Mouse (Mus musculus) Patski (cell line): ENCODE data around the gene Smok3b. TPM values are rescaled to one million over a fixed set of nuclear protein-coding genes. Genes with fewer than 3 reads are reported as not detected.
"Not testable (repeated sequence)": the region's sequence is repeated elsewhere in the genome, so short reads cannot be mapped to it uniquely, and the experiment has no call there.

ENCODE experiments used
- ATAC-seq: fragments of 100-300 bp; one replicate; pipeline ENCODE4 v1.8.0; 2021
- CTCF ChIA-PET: fragments of 350-600 bp; sonication (Branson Sonifier 250); formaldehyde crosslinking; loops from one replicate; lab custom pipeline; 2022; ENCODE audit warnings: inconsistent platforms; lab: Charles Lee
- POLR2A ChIA-PET: fragments of 350-600 bp; sonication (Branson Sonifier 250); formaldehyde crosslinking; loops from one replicate; lab custom pipeline; 2022; ENCODE audit warnings: antibody characterized with exemption, inconsistent platforms; lab: Charles Lee
- DNase-seq: peaks from one replicate; pipeline ENCODE4 v3.0.0-alpha.2; 2011; ENCODE audit warnings: low read depth, low spot score
- H3K27me3 ChIP-seq: fragments of 371-371 bp; one replicate; pipeline ENCODE4 v1.5.1; 2021
- CTCF ChIP-seq: fragments of 100-300 bp; IDR thresholded peaks from one replicate; pipeline ENCODE4 v1.5.1; 2021
- in situ Hi-C: fragments of 300-500 bp; cut with MboI; formaldehyde crosslinking; loops from 3 replicates; pipeline ENCODE4 v1.11.1; 2018; ENCODE audit warnings: low pct_unique_long_range_greater_than_20kb, mixed read lengths
- polyA plus RNA-seq: library from polyadenylated mRNA; unstranded; gene quantifications from one replicate; pipeline ENCODE4 v1.2.3, GENCODE M21; 2021

Smok3b gene
- polyA plus RNA-seq, 1 experiment from 2014 or later: not detected

DNA sequence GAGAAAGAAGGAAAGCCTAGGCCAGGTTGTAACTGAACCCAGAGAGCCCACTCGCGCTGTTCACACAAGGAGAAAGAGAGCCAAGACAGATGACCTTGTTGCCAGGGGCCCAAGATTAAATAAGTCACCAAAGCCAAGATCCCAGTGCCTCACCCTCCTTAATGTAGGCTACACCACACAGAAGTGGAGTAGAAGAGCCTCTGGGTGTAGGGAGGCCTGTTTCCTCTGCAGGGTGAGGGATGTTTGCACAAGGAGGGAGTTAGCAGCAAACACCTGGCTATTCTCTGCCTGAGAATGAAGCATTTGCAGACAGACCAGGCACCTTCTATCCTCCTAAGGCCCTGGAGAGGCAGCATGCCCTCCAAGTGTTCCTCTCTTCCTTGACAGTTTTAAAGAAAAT is 4.7 kb upstream of the Smok3b start:
- no peaks in the 10 kb centered on the region for H3K27me3 ChIP-seq
- no peak for DNase-seq
- no peak for TF ChIP-seq CTCF
- no peak for ATAC-seq
- CTCF ChIA-PET: interaction anchor here (1.0 kb wide), 1 partner anchor 22 kb away, joined by 3 read pairs; no protein-coding TSS in a partner anchor
- POLR2A ChIA-PET: no interaction called here
- in situ Hi-C loops: no loop called here

DNA sequence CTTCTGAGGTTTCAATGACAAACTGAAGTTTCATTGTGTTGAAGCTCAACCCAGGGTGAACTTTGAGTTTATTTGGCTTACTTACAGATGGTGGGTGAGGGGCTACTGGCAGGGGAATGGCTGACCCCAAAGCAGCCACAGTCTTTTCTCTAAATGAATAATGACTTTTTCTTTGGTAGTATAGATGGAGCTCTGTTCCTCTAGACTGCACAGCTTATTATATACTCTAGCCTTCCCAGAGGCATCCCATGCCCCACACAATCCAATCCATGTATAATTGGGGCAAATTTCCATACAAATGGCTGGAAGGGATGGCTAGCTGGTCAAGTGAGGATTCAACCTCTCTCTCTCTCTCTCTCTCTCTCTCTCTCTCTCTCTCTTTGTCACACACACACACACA is 4.2 kb upstream of the Smok3b start:
- CTCF ChIA-PET: interaction anchor here (1.0 kb wide), 1 partner anchor 22 kb away, joined by 3 read pairs; no protein-coding TSS in a partner anchor
- in situ Hi-C loops: no loop called here
- no peak for ATAC-seq
- H3K27me3 ChIP-seq: no peaks in the 10 kb centered on the region
- no peak for TF ChIP-seq CTCF
- DNase-seq: no peak
- POLR2A ChIA-PET: no interaction called here

DNA sequence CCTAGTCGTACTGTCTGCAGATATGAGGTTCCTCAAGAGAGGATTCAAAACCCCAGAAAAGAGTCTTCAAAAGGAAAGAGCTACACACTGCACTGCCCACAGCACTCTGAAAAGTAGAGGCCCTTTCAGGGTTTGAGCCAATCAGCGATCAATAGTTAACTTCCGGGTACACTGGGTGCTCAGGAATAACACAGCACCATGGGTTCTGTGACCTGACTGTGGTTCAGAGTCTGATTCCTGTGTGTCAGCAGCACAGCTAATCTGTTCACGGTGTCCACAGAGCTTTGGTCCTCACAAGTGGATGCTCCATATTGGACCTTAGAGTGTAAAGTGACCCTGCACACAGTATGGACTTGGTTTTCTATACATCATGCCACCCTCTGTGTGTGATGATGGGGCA is 1.7 kb upstream of the Smok3b start:
- ATAC-seq, DNase-seq, CTCF ChIA-PET, in situ Hi-C loops, POLR2A ChIA-PET, H3K27me3 ChIP-seq: not testable (repeated sequence)

DNA sequence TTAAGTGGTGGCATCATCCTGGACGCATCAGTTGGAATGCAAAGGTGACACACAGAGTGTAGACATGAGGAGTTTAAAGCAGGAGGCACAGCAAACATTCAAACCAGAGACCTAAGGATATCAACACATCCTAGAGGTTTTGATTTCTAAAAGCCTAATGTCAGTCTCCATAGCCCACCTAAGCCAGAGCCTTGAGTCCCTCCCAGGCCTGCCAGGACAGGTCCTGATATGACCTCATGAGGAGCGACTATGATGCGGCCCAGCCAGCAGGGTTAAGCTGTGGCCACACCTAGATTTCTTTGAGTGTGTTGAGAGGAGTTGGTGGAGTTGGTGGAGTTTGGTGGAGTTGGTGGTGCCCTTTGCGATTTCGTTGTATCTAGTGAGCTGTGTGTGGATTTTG is 31.7 kb downstream of the Smok3b start, which contains the start of gene Smok3c:
Gene Smok3c, plus strand, starts transcription at position 301 of the 400 bp plus-strand sequence.
- ATAC-seq, POLR2A ChIA-PET: not testable (repeated sequence)

DNA sequence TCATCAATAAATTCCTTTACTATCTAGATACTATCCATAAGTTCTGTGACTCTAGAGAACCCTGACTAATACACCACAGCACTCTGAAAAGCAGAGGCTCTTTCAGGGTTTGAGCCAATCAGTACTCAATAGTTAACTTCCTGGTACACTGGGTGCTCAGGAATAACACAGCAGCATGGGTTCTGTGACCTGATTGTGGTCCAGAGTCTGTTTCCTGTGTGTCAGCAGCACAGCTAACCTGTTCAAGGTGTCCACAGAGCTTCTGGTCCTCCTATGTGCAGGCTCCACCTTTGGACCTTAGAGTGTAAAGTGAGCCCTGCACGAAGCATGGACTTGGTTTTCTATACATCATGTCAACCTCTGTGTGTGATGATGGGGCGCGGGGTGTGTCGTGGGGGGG is 52.6 kb downstream of the Smok3b start:
- DNase-seq (no peak), ATAC-seq (no peak)
- POLR2A ChIA-PET: no interaction called here
- no peak for TF ChIP-seq CTCF
- in situ Hi-C loops: no loop called here
- no peaks in the 10 kb centered on the region for H3K27me3 ChIP-seq
- CTCF ChIA-PET: no interaction called here

More for the DNA sequence above, 31.7 kb downstream of the Smok3b start, which contains the start of gene Smok3c:
- CTCF ChIA-PET, DNase-seq, H3K27me3 ChIP-seq, in situ Hi-C loops: not testable (repeated sequence)

DNA sequence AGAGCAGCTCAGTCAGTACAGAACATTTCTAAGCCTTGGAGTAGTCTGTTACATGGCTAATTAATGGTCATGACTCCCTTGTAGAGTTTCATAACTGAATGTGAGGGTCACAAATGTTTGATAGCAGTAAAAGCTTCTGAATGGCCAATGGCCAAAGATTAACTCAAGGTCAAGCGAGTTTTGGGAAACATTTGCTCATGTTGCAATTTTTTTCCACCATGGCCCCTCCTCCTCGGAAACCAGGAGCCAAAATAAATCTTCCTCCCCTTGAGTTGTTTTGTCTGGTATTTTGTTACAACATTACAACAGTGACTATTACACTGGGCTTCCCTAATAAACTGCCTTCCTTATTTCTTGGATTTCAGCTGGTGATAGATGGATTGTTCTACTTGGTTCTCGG is 54.5 kb downstream of the Smok3b start:
- ChIA-PET POLR2A (no interaction called here), CTCF (interaction anchor here (1.7 kb wide), 1 partner anchor 88 kb away, joined by 4 read pairs; no protein-coding TSS in a partner anchor)
- no peak for TF ChIP-seq CTCF
- no peaks in the 10 kb centered on the region for H3K27me3 ChIP-seq
- in situ Hi-C loops: no loop called here
- DNase-seq (no peak), ATAC-seq (no peak)

DNA sequence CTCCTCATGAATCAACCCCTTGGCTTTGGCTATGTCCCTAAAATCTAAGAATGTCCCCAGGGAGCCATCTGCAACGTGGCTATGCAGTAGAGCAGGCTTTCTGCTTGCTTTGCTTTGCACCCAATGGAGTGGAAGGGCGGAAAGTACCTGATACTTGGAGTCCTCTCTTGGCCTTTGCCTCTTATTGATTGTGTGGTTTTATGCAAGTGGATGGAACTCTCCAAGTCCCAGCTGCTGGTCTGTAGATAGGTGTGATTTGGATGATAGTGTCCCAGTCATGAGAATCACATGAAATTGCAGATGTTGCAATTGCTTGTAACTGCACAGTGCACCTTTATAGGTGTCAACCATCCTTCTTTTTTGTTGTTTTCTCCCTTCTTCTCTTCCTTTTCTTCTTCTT is 54.9 kb downstream of the Smok3b start:
- ChIA-PET POLR2A (no interaction called here), CTCF (interaction anchor here (1.7 kb wide), 1 partner anchor 89 kb away, joined by 4 read pairs; no protein-coding TSS in a partner anchor)
- no peaks in the 10 kb centered on the region for H3K27me3 ChIP-seq
- in situ Hi-C loops: no loop called here
- no peak for TF ChIP-seq CTCF
- ATAC-seq (no peak), DNase-seq (no peak)

DNA sequence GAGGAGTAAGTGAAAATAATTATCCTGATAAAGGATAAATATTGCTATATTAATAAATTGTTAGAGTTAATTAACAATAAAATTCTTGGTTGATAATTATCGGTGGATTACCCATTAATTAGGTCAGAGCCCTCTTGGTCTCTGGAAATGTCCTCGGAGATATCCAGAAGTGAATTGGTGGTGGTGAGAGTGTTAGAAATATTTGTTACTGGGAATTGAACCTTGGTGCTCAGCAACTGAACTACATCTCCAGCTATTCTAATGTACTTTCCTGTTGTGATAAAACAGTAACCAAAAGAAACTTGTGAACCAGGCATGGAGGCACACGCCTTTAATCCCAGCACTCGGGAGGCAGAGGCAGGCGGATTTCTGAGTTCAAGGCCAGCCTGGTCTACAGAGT is 59.2 kb downstream of the Smok3b start:
- H3K27me3 ChIP-seq: no peaks in the 10 kb centered on the region
- ChIA-PET CTCF (no interaction called here), POLR2A (no interaction called here)
- no peak for DNase-seq
- ATAC-seq: no peak
- TF ChIP-seq CTCF: no peak
- in situ Hi-C loops: no loop called here

DNA sequence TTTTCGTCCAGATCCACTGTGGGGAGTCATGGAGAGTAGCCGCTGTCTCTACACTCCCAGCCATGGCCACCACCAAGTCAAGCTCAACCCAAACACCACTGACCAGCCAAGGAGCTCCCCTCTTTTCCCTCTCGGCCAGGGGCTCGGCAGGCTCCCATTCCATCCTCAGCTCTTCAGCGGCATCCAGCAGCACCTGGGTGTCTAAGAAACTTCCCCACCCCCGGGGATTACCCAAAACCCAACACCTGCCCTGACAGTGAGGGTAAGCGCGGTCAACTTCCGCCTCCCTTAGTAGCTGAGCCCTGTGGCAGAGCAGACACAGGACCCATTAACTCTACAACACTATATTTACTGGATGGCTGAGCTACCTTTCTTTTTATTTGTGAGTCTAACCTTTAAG is 60.2 kb downstream of the Smok3b start:
- H3K27me3 ChIP-seq: no peaks in the 10 kb centered on the region
- in situ Hi-C loops: no loop called here
- ATAC-seq: no peak
- no peak for DNase-seq
- ChIA-PET CTCF (interaction anchor here (1.3 kb wide), 1 partner anchor 10 kb away, joined by 3 read pairs; no protein-coding TSS in a partner anchor), POLR2A (no interaction called here)
- TF ChIP-seq CTCF: no peak

DNA sequence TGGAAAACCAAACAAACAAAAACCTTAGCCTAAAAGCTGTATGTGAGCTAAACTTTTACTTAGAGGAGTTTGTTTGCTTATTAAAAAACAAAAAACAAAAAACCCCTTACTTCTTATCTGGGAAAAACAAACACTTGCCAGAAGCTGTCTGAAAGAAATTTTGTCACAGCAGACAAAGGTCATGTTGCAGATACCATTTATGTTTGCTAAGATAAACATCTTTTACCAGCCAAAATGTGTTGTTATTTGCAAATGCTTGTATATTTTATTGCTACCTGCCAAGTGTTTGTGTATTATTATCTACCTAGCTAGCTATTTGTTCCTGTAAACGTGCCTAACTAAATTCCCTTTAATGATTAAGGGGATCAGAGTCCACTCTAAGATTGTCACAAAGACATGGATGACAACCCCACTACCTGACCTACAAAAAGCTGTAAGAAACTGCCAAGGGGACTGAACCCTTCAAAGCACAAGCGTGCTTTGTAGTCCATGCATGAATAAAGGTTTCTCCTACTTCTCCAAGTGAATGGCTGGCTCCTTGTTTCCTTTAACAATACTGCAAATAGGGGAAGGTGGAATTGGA is 62.2 kb downstream of the Smok3b start:
- DNase-seq: no peak
- no peak for ATAC-seq
- H3K27me3 ChIP-seq: no peaks in the 10 kb centered on the region
- CTCF ChIA-PET: no interaction called here
- in situ Hi-C loops: no loop called here
- TF ChIP-seq CTCF: no peak
- POLR2A ChIA-PET: interaction anchor here (1.2 kb wide), 1 partner anchor 11 kb away, joined by 4 read pairs; no protein-coding TSS in a partner anchor

DNA sequence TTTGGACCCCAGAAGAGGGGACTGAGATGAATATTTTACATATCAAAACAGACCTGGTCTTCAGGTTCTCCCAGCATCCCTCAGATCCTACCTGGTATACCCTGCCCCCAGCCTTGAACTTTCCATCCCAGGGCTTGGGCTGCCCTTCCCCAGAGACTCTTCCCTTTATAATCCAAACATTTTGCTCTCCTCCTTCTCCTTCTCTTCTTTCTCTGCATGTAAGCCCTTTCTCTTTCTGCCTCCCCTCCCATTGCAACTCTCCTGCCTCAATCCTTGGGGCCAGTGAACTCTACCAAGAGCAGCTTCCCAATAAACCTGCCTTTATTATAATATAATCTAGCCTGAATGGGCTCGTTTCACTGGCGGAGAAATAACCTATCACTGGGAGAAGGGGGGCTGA is 62.7 kb downstream of the Smok3b start:
- CTCF ChIA-PET: no interaction called here
- POLR2A ChIA-PET: interaction anchor here (0.7 to 1.2 kb wide), 3 partner anchors 11 to 42 kb away, joined by 3 to 4 read pairs (median 4); no protein-coding TSS in a partner anchor
- DNase-seq (no peak), ATAC-seq (no peak)
- in situ Hi-C loops: no loop called here
- no peak for TF ChIP-seq CTCF
- H3K27me3 ChIP-seq: no peaks in the 10 kb centered on the region
